Mouse (Mus musculus): ENCODE data around the gene Olfr395.
"Not testable (repeated sequence)": the region's sequence is repeated elsewhere in the genome, so short reads cannot be mapped to it uniquely, and the experiment has no call there.

Olfr395 gene

DNA sequence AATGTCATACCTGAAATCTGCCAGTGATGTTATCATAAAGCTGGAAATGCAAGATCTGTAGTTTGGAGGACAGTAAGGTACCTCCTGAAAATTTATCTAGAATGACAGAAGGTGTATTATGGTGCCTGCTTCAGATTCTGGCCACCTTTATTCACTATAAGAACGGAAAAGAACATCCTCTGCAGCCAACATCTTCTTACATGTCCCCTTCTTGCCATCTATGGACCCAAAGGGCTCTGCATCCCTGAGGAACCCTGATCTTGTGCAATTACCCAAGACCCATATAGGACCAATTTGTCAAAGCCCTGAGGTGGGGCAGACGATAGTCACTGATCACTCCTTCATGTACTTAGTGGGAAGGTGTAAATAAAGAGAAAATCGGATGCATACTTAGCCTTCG is at the start of gene Olfr395:
Olfr395 (minus strand) TSS at position 101 of the 400 bp plus-strand sequence.
- DNase-seq (ENCODE audit: low spot score in 2 of 2), result not testable (repeated sequence)

GRCm38 (mm10) chr11:73936377-73936776 is 27.3 kb upstream of the Olfr395 start, which contains the start of gene Olfr23:
Olfr23 (plus strand) TSS chr11:73936677.
- no peak for DNase-seq (ENCODE audit: low spot score in 2 of 2)

DNA sequence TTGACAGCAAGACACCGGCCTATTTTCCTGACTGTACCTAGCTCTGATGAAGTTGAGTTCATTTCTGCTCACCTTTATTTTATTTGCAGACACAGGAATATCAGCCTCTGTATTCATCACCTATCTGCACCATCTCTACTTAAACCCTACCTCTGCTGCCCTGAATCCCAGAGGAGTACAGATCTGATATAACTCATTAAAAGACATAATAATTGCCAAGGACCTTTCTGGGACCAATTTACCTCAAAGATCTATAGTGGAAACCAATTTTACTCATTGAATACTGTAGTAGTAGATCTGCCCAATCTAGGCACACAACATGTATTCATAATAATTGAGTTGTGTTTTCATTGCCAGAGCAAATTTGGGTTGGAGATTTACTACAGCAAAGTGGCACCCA is 18.4 kb downstream of the Olfr395 start, which contains the start of gene Olfr394:
Olfr394 (minus strand) TSS at position 101 of the 400 bp plus-strand sequence.
- no peak for DNase-seq (ENCODE audit: low spot score in 2 of 2)
